Mouse (Mus musculus) G1E-ER4 (cell line): Measurements from ENCODE around the gene Spag5. TPM values are rescaled to one million over a fixed set of nuclear protein-coding genes. Genes with fewer than 3 reads are reported as not detected.

Source experiments
- GATA1 ChIP-seq: IDR thresholded peaks from one replicate; pipeline ENCODE4 v1.8.0; 2012; ENCODE audit warnings: low read length, inconsistent platforms
- polyA plus RNA-seq: library from polyadenylated mRNA; stranded (reverse); fragments of >175 nt; gene quantifications from 2 replicates; pipeline ENCODE4 v1.2.3, GENCODE M21; 2012

Spag5 gene
- polyA plus RNA-seq, 1 experiment, result 28.8 TPM

DNA sequence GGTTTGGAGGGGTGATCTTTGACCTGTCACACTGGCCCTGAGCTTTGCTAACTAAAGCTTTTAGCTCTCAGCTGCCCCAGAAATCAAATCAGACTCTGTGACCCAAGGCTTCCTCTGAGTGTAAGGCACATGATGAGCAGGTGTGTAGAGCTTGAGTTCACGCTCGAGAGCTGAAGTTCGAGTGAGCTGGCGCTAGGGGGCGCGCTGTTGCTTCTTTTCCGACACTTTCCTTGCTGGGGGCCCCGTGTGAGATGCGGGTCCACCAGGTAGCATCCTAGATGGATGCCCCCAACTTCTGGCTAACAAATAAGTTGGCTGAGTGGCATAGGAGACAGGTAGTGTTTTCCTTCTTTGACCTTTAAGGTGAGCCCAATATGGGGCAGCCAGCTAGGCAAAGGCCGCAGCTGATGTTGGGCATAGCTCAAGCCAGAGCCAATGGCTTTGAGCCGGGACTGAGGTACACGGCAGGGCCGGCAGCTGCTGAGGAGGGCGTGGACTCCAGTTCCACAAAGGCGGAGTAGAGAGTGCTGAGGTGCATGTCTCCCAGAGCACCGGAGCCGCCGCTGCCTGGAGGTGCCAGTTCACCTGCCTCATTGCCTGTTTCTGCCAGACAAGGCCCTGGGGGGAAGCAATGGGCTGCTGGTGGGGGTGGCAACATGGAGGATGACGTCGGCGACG is 57.1 kb downstream of the Spag5 start:
- no peak for TF ChIP-seq GATA1

DNA sequence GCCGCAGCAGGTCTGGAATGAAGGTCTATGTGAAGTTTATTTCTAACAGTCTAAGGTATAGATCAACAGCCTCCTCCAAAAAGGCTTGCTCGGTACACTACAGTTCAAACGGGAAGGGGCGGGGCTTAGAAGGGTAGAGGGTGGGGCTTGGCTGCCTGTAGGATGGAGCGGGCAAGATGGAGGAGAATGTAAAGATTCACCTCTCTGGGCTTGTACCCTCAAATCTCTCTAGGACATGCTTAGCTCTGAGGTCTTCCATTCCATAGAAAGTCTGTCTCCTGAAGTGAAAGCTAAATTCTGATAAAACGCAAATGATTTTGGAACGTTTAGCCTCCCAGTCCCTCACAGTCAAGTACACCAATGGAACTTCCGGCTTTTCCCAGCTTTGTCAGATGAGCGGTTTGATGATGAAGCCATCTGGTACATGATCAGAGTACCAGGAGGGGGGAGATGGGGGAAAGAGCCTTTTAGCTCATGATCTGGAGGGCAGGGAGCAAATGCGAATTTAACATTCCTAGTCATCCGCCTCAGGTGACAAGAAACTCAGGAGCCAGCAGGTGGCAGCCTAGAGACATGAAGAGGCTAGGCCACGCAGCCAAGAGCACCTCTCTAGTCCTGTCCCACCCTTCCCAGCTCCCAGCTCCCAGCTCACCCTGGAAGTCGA is 58.9 kb downstream of the Spag5 start:
- TF ChIP-seq GATA1, result no peak

- no peak for TF ChIP-seq GATA1
Observed at GRCm38 (mm10) chr11:78360789-78361131, 59.4 kb downstream of the Spag5 start.

DNA sequence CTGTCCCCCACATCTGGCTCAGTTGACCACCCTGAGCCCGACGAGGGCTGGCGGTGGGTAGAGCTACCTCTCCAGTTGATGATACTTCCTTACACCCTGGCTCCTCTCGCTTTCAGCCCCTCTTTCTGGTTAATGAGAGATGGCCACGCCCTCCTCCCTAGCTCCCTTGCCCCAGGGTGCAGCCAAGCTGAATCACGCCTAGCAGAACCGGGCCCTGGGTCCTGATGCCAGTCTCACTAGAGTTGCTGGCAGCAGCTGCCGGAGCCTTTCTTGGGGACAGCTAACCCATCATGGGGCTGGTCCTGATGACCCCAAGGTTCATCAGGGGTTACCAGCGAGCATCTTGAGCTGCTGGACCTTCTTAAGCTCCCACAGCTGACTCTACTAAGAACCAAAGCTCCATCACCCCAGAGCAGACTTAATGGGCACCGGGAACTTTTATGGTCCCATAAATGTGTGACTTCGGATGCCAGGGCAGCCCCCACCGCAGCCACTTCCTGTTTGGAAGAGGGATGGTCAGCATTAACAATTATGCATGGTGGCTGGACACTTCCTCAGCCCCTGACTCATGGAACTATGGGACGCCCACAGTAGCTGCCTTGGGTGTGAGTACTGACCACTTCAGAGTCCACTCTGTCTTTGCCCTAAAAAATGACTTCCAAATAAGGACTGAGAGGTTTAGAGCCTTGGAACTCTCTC is 62.1 kb downstream of the Spag5 start:
- TF ChIP-seq GATA1, result no peak

DNA sequence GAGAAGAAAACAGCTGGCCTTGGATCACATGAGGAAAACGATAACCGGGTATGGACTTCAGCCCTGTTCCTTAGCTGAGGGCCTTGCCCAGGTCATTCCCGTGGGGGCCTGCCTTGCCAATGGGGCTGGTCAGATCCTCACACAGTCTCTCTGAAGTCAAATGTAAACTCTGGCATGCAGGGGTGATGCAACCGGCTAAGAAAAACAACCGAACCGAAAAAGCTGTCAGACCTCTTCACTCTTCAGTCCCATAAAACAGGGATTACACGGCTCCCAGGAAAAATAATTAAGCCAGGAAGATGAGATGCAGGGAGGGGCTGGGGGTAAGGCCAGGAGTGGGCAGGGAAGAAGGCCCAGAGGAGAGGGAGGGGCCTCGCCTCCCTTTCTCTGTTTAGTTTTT is 62.8 kb downstream of the Spag5 start:
- no peak for TF ChIP-seq GATA1

GRCm38 (mm10) chr11:78367456-78368225 is 66.3 kb downstream of the Spag5 start:
- TF ChIP-seq GATA1, result no peak

- no peak for TF ChIP-seq GATA1
Observed at GRCm38 (mm10) chr11:78370389-78370788, 69.1 kb downstream of the Spag5 start.

GRCm38 (mm10) chr11:78371711-78372110 is 70.4 kb downstream of the Spag5 start:
- TF ChIP-seq GATA1, result no peak

Other genes starting within 250 kb of the Spag5 start
- 6.1 and 8.8 TPM in 2 replicates for gene Eral1, start 221.1 kb upstream of the Spag5 start, polyA plus RNA-seq
- 24.2 and 24.7 TPM in 2 replicates for gene Fam222b, start 206.9 kb upstream of the Spag5 start, polyA plus RNA-seq
- 23.6 and 25.9 TPM in 2 replicates for gene Traf4, start 135.9 kb upstream of the Spag5 start, polyA plus RNA-seq
- gene Nek8, start 124.9 kb upstream of the Spag5 start, polyA plus RNA-seq, result 6.0 TPM in 2 replicates
- gene Tlcd1, start 124.8 kb upstream of the Spag5 start, polyA plus RNA-seq, result 90.9 and 118 TPM in 2 replicates
- gene Rpl23a, start 117.9 kb upstream of the Spag5 start, polyA plus RNA-seq, result 345 and 1,761 TPM in 2 replicates
- gene Rab34, start 113.1 kb upstream of the Spag5 start, polyA plus RNA-seq, result 1.2 and 1.4 TPM in 2 replicates
- gene Proca1, start 108.1 kb upstream of the Spag5 start, polyA plus RNA-seq, result not detected in 2 replicates
- 2.5 and 8.6 TPM in 2 replicates for gene Sdf2, start 55.8 kb upstream of the Spag5 start, polyA plus RNA-seq
- 96.8 and 108 TPM in 2 replicates for gene Supt6, start 55.5 kb upstream of the Spag5 start, polyA plus RNA-seq
- gene 2610507B11Rik, start 39.8 kb upstream of the Spag5 start, polyA plus RNA-seq, result 41.3 and 62.1 TPM in 2 replicates
- gene BC030499, start 10.7 kb upstream of the Spag5 start, polyA plus RNA-seq, result not detected in 2 replicates
- 3.5 and 6.2 TPM in 2 replicates for gene Aldoc, start 21.4 kb downstream of the Spag5 start, polyA plus RNA-seq
- gene Pigs, start 26.9 kb downstream of the Spag5 start, polyA plus RNA-seq, result 50.2 and 84.3 TPM in 2 replicates
- gene Unc119, start 42.0 kb downstream of the Spag5 start, polyA plus RNA-seq, result 28.0 and 37.7 TPM in 2 replicates
- gene Foxn1, start 85.0 kb downstream of the Spag5 start, polyA plus RNA-seq, result not detected in 2 replicates
- gene Slc13a2, start 120.7 kb downstream of the Spag5 start, polyA plus RNA-seq, result not detected in 2 replicates
- gene Slc46a1, start 164.2 kb downstream of the Spag5 start, polyA plus RNA-seq, result not detected in 2 replicates
- gene Sarm1, start 196.2 kb downstream of the Spag5 start, polyA plus RNA-seq, result 0.01 TPM in 1 of 2 replicates, not detected in the other
- not detected in 2 replicates for gene Vtn, start 197.6 kb downstream of the Spag5 start, polyA plus RNA-seq
- gene Sebox, start 201.9 kb downstream of the Spag5 start, polyA plus RNA-seq, result not detected in 2 replicates
- gene Tmem199, start 210.6 kb downstream of the Spag5 start, polyA plus RNA-seq, result 16.3 and 20.5 TPM in 2 replicates
- 70.4 and 86.4 TPM in 2 replicates for gene Poldip2, start 210.7 kb downstream of the Spag5 start, polyA plus RNA-seq
- gene Tnfaip1, start 234.8 kb downstream of the Spag5 start, polyA plus RNA-seq, result 4.2 and 5.2 TPM in 2 replicates
- gene Ift20, start 234.8 kb downstream of the Spag5 start, polyA plus RNA-seq, result 37.8 and 49.7 TPM in 2 replicates
- 32.9 and 33.4 TPM in 2 replicates for gene Tmem97, start 249.2 kb downstream of the Spag5 start, polyA plus RNA-seq